Mouse (Mus musculus) hindbrain, embryonic 15.5 days (tissue): ENCODE measurements around the gene Spg7. TPM values are rescaled to one million over a fixed set of nuclear protein-coding genes. Genes with fewer than 3 reads are reported as not detected.

ENCODE experiments used
- ATAC-seq: fragments of 200-750 bp; cut with Nextera tagmentation; 2 replicates; pipeline ENCODE4 v1.8.0; 2017; ENCODE audit warnings: low read depth, moderate number of reproducible peaks, moderate TSS enrichment; ENCODE audit not compliant: low FRiP score
- H3K27ac ChIP-seq: fragments of 300-500 bp; sonication (generic); replicated peaks from 2 replicates; pipeline ENCODE4 v1.5.1; 2015; ENCODE audit warnings: mild to moderate bottlenecking, inconsistent platforms
- H3K27me3 ChIP-seq: fragments of 300-500 bp; sonication (generic); 2 replicates; pipeline ENCODE4 v1.6.1; 2015; ENCODE audit warnings: control low read depth, inconsistent platforms
- H3K36me3 ChIP-seq: fragments of 300-500 bp; sonication (generic); 2 replicates; pipeline ENCODE4 v1.6.1; 2015; ENCODE audit warnings: control low read depth, inconsistent platforms
- H3K4me1 ChIP-seq: fragments of 300-500 bp; sonication (generic); replicated peaks from 2 replicates; pipeline ENCODE4 v1.6.1; 2015; ENCODE audit warnings: control low read depth, inconsistent platforms
- H3K4me2 ChIP-seq: fragments of 300-500 bp; sonication (generic); 2 replicates; pipeline ENCODE4 v1.6.1; 2015; ENCODE audit warnings: moderate library complexity, mild to moderate bottlenecking, inconsistent platforms
- H3K4me3 ChIP-seq: fragments of 300-500 bp; sonication (generic); 2 replicates; pipeline ENCODE4 v1.5.1; 2015; ENCODE audit warnings: mild to moderate bottlenecking, inconsistent platforms
- H3K9ac ChIP-seq: fragments of 300-500 bp; sonication (generic); 2 replicates; pipeline ENCODE4 v1.6.1; 2015; ENCODE audit warnings: inconsistent platforms
- H3K9me3 ChIP-seq: fragments of 300-500 bp; sonication (generic); 2 replicates; pipeline ENCODE4 v1.6.1; 2016; ENCODE audit warnings: control low read depth, inconsistent platforms
- WGBS: fragments of 180-500 bp; shearing (Covaris S2); methylation state at CpG from one replicate; pipeline ENCODE4 v1.1.7; 2015; 5-methylcytosine and 5-hydroxymethylcytosine counted together
- polyA plus RNA-seq: library from polyadenylated mRNA; unstranded; fragments of >200 nt; fragmentation: Nextera tagmentation; extraction: Ambion mirVana; gene quantifications from 2 replicates; pipeline ENCODE4 v1.2.1, GENCODE M21; 2015

Gene Spg7
- polyA plus RNA-seq, 1 experiment from 2014 or later, result 49.1 TPM

- no peaks in the 10 kb centered on the region for H3K36me3 ChIP-seq
- H3K27ac ChIP-seq, result no peak overlapping the region
- no peaks in the 10 kb centered on the region for H3K9me3 ChIP-seq
- peaks cover 8% of the 10 kb centered on the region for H3K4me1 ChIP-seq
- WGBS, result 87% methylated on average over 7 of the region's 7 CpGs
- H3K4me2 ChIP-seq, result no peak overlapping the region
- no peak overlapping the region for H3K4me3 ChIP-seq
- no peaks in the 10 kb centered on the region for H3K27me3 ChIP-seq
- no peak overlapping the region for H3K9ac ChIP-seq
- no peak for ATAC-seq
Measured at GRCm38 (mm10) chr8:123031321-123031978, 31.3 kb upstream of the Spg7 start.

GRCm38 (mm10) chr8:123032730-123033129 lies 30.0 kb upstream of the Spg7 start:
- Histone ChIP-seq H3K27ac (no peak overlapping the region), H3K4me2 (no peak overlapping the region), H3K9ac (no peak overlapping the region), H3K4me3 (no peak overlapping the region), H3K4me1 (peaks cover 8% of the 10 kb centered on the region), H3K27me3 (no peaks in the 10 kb centered on the region), H3K36me3 (no peaks in the 10 kb centered on the region), H3K9me3 (no peaks in the 10 kb centered on the region)
- ATAC-seq, result no peak

DNA sequence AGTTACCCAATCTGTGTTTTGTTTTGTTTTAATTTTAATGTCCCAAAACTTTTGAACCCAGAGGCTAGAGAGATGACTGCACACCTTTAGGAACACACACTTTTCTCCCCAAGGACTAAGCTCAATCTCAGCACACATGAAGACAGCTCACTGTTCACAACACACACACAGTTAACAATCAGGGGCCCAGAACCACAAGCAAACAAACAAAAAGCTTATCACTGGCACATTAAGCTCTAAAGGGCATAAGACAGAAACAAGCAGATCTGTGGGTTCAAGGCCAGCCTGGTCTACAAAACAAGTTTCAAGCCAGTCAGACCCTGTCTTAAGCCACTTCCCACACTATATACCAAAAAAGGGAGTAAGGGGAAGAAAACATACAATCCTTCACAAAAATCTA lies 29.3 kb upstream of the Spg7 start:
- H3K9me3 ChIP-seq, result no peaks in the 10 kb centered on the region
- no peak overlapping the region for H3K27ac ChIP-seq
- H3K9ac ChIP-seq, result no peak overlapping the region
- H3K27me3 ChIP-seq, result no peaks in the 10 kb centered on the region
- no peaks in the 10 kb centered on the region for H3K36me3 ChIP-seq
- no peak overlapping the region for H3K4me2 ChIP-seq
- H3K4me3 ChIP-seq, result no peak overlapping the region
- ATAC-seq, result no peak
- H3K4me1 ChIP-seq, result peaks cover 9% of the 10 kb centered on the region

GRCm38 (mm10) chr8:123034171-123034570 lies 28.6 kb upstream of the Spg7 start:
- Histone ChIP-seq H3K27me3 (no peaks in the 10 kb centered on the region), H3K27ac (no peak overlapping the region), H3K9me3 (no peaks in the 10 kb centered on the region), H3K9ac (no peak overlapping the region), H3K4me2 (no peak overlapping the region), H3K36me3 (no peaks in the 10 kb centered on the region), H3K4me3 (no peak overlapping the region), H3K4me1 (peaks cover 16% of the 10 kb centered on the region)
- 86% methylated on average over 6 of the region's 6 CpGs for WGBS
- ATAC-seq, result no peak

GRCm38 (mm10) chr8:123036956-123037355 lies 25.8 kb upstream of the Spg7 start:
- Histone ChIP-seq H3K9ac (no peak overlapping the region), H3K27me3 (no peaks in the 10 kb centered on the region), H3K27ac (no peak overlapping the region), H3K9me3 (no peaks in the 10 kb centered on the region), H3K4me1 (peaks cover 35% of the 10 kb centered on the region), H3K4me3 (no peak overlapping the region), H3K4me2 (no peak overlapping the region), H3K36me3 (no peaks in the 10 kb centered on the region)
- WGBS, result 64% methylated on average over 3 of the region's 3 CpGs
- ATAC-seq, result no peak

DNA sequence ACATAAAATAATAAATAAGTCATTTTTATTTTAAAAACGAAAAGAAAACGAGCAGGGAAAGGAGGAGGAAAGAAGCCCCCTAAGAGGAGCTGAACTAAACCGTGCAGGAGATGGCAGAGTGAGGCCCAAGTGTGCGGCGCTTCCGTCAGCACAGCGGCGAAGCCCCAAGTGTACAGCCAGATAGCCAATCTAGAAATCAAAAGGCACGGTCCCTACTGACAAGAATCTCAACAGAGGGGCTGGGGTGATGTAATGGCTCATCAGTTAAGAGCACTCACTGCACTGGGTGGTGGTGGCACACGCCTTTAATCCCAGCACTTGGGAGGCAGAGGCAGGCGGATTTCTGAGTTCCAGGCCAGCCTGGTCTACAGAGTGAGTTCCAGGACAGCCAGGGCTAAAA lies 25.3 kb upstream of the Spg7 start:
- H3K27me3 ChIP-seq, result no peaks in the 10 kb centered on the region
- H3K4me3 ChIP-seq, result no peak overlapping the region
- ATAC-seq, result no peak
- WGBS, result 78% methylated on average over 11 of the region's 11 CpGs
- no peak overlapping the region for H3K9ac ChIP-seq
- no peaks in the 10 kb centered on the region for H3K36me3 ChIP-seq
- H3K4me1 ChIP-seq, result peaks cover 35% of the 10 kb centered on the region
- H3K9me3 ChIP-seq, result no peaks in the 10 kb centered on the region
- no peak overlapping the region for H3K27ac ChIP-seq
- no peak overlapping the region for H3K4me2 ChIP-seq

DNA sequence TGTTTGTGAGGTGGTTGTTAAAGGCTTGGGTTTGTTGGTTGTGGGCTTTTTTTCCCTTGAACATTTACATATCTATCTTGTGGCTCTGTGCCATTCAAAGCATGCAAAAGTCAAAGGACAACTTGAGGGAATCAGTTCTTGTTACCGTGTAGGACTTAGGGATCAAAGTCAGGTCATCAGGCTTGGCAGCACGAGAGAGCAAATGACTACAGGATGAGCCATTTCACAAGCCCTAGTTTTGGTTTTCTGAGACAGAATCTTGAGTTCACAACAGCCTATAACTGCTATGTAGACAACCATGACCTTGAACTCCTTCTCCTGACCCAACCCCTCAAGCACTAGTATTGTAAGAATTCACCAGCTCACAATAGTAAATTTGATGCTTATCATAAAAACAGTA lies 24.4 kb upstream of the Spg7 start:
- H3K36me3 ChIP-seq, result no peaks in the 10 kb centered on the region
- WGBS, result 53% methylated on average over 2 of the region's 2 CpGs
- H3K9me3 ChIP-seq, result no peaks in the 10 kb centered on the region
- H3K4me2 ChIP-seq, result no peak overlapping the region
- no peaks in the 10 kb centered on the region for H3K27me3 ChIP-seq
- H3K4me1 ChIP-seq, result peaks cover 39% of the 10 kb centered on the region
- no peak overlapping the region for H3K9ac ChIP-seq
- H3K27ac ChIP-seq, result no peak overlapping the region
- no peak for ATAC-seq
- no peak overlapping the region for H3K4me3 ChIP-seq

- ATAC-seq, result no peak
- peak overlapping the region; percentile 40; the same call in 1 of the 2 replicates for H3K27ac ChIP-seq
Measured at GRCm38 (mm10) chr8:123039376-123040109, 23.2 kb upstream of the Spg7 start.

GRCm38 (mm10) chr8:123040110-123040650 lies 22.6 kb upstream of the Spg7 start:
- H3K4me3 ChIP-seq, result peak overlapping the region; percentile 99
- H3K9me3 ChIP-seq, result no peaks in the 10 kb centered on the region
- 4% methylated on average over 4 of the region's 4 CpGs for WGBS
- no peaks in the 10 kb centered on the region for H3K27me3 ChIP-seq
- no peaks in the 10 kb centered on the region for H3K36me3 ChIP-seq
- H3K27ac ChIP-seq, result peak overlapping the region; percentile 55
- ATAC-seq, result no peak
- H3K4me2 ChIP-seq, result peak overlapping the region; percentile 68
- peaks cover 41% of the 10 kb centered on the region for H3K4me1 ChIP-seq
- H3K9ac ChIP-seq, result peak overlapping the region; percentile 100

More at GRCm38 (mm10) chr8:123039376-123040109, 23.2 kb upstream of the Spg7 start:
- Histone ChIP-seq H3K4me3 (peak overlapping the region; percentile 99), H3K36me3 (no peaks in the 10 kb centered on the region), H3K9ac (no peak overlapping the region), H3K27me3 (no peaks in the 10 kb centered on the region), H3K9me3 (no peaks in the 10 kb centered on the region), H3K4me2 (peak overlapping the region; percentile 68), H3K4me1 (peaks cover 41% of the 10 kb centered on the region)
- WGBS, result 15% methylated on average over 11 of the region's 11 CpGs

DNA sequence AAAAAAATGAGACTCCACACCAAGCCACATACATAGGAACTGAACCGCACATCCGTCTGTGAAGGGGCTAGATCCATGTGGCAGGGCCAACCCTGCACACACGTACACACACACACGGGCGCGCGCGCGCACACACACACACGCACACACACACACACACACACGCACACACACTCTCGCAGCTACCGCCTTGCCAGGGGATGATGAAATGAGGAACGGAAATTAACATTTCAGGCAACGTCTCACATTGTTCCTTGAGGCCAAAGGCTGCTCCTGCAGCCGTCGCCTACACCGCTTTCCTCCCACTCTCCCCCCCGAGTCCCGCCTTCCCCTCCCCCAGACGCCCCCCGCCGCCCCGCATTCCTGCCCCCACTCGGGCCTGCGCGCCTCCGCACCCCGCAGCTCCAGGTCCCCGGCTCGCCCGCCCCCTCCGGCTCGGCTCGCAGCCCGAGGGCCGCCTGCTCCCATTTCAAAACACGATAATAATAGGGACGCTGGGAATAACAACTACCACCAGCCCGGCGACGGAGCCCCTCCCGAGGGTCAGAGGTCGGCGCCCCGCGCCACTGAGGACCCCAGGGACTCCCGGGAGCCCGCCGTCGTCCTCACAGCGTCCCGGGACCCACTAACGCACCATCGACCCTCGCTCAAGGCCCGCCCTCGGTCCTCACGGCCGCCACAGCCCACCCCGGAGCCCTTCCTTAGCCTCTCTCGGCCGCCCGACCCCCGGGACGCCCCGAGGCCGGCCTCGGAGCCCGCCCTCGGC lies 21.6 kb upstream of the Spg7 start:
- Histone ChIP-seq H3K4me1 (peaks cover 41% of the 10 kb centered on the region), H3K9ac (peak overlapping the region; percentile 100), H3K4me2 (peak overlapping the region; percentile 68), H3K36me3 (no peaks in the 10 kb centered on the region), H3K27me3 (no peaks in the 10 kb centered on the region), H3K9me3 (no peaks in the 10 kb centered on the region), H3K4me3 (peak overlapping the region; percentile 99), H3K27ac (peak overlapping the region; percentile 94)
- ATAC-seq, result no peak
- under 1% methylated on average over 59 of the region's 71 CpGs for WGBS

DNA sequence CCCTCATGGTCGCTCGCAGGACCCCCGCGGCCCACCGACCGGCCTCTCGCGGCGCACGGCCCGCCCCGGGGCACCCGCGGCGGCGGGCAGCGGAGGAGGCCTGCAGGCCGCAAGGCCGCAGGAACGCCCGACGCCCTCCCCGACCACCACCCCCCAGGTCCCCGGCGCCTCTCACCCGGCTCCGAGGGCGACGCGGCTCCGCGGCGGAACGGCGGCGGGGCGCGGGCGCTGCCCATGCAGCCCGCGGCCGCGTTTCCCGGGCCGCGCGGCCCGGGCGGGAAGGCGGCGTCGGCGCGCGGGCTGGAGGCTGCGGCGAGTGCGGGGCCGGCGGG lies 21.0 kb upstream of the Spg7 start:
- Histone ChIP-seq H3K9ac (peak overlapping the region; percentile 100), H3K4me3 (peak overlapping the region; percentile 99), H3K4me1 (peaks cover 41% of the 10 kb centered on the region), H3K27ac (peak overlapping the region; percentile 94), H3K9me3 (no peaks in the 10 kb centered on the region), H3K36me3 (no peaks in the 10 kb centered on the region), H3K4me2 (peak overlapping the region; percentile 68), H3K27me3 (no peaks in the 10 kb centered on the region)
- WGBS, result 2% methylated on average over 55 of the region's 60 CpGs
- ATAC-seq, result no peak
